Mouse (Mus musculus): ENCODE results near the gene Ccl3.

Ccl3 gene

GRCm38 (mm10) chr11:83623586-83623985 lies 25.6 kb downstream of the Ccl3 start:
- DNase-seq (ENCODE audit: low spot score): no peak

GRCm38 (mm10) chr11:83619037-83619436 lies 30.1 kb downstream of the Ccl3 start:
- no peak for DNase-seq (ENCODE audit: low spot score)

- DNase-seq (ENCODE audit: low spot score): no peak
These were observed 30.9 kb downstream of the Ccl3 start for GRCm38 (mm10) chr11:83618238-83618637.

- no peak for DNase-seq (ENCODE audit: low spot score)
These were observed 32.6 kb downstream of the Ccl3 start for GRCm38 (mm10) chr11:83616586-83616985.

GRCm38 (mm10) chr11:83610900-83611299 lies 38.3 kb downstream of the Ccl3 start:
- no peak for DNase-seq (ENCODE audit: low spot score)

GRCm38 (mm10) chr11:83606396-83606795 lies 42.8 kb downstream of the Ccl3 start:
- DNase-seq (ENCODE audit: low spot score): no peak

- DNase-seq (ENCODE audit: low spot score): no peak
These were observed 43.6 kb downstream of the Ccl3 start for GRCm38 (mm10) chr11:83605535-83605934.

- no peak for DNase-seq (ENCODE audit: low spot score)
These were observed 44.5 kb downstream of the Ccl3 start for GRCm38 (mm10) chr11:83604698-83605097.

- DNase-seq (ENCODE audit: low spot score): no peak
These were observed 45.8 kb downstream of the Ccl3 start for GRCm38 (mm10) chr11:83603399-83603798.

GRCm38 (mm10) chr11:83600576-83600975 lies 48.6 kb downstream of the Ccl3 start:
- no peak for DNase-seq (ENCODE audit: low spot score)

- DNase-seq (ENCODE audit: low spot score): no peak
These were observed 50.2 kb downstream of the Ccl3 start for GRCm38 (mm10) chr11:83598991-83599390.

GRCm38 (mm10) chr11:83598207-83598837 lies 50.8 kb downstream of the Ccl3 start:
- no peak for DNase-seq (ENCODE audit: low spot score)

All from urinary bladder, postnatal 10 days (tissue).